Mouse (Mus musculus) adrenal gland, adult 2 months (tissue): ENCODE measurements around the gene Rab25. TPM values are rescaled to one million over a fixed set of nuclear protein-coding genes. Genes with fewer than 3 reads are reported as not detected.
A peak's percentile ranks its signal among the peaks of the same experiment; 100 is the strongest.
"Not testable (repeated sequence)": the region's sequence is repeated elsewhere in the genome, so short reads cannot be mapped to it uniquely, and the experiment has no call there.

Source experiments
- DNase-seq: peaks from one replicate; pipeline ENCODE4 v3.0.0; 2021
- long read RNA-seq: library from polyadenylated mRNA; stranded (forward); transcript quantifications from one replicate; pipeline ENCODE4 v2.0.0, GENCODE M21; 2021
- polyA plus RNA-seq: library from polyadenylated mRNA; depleted of rRNA; stranded (reverse); fragments of >200 nt; gene quantifications from 2 replicates; pipeline ENCODE4 v1.2.3, GENCODE M21; 2012; rRNA removed
- total RNA-seq, 2 experiments: library from RNA; stranded (reverse); gene quantifications; 2 replicates each; pipeline ENCODE4 v1.2.3; 2021

Gene Rab25
- total RNA-seq = not detected
- 0.09 and 0.10 TPM in 2 replicates for polyA plus RNA-seq
- long read RNA-seq = 0 reads

- no peak for DNase-seq
Observed at GRCm38 (mm10) chr3:88548180-88548917, at the start of gene Rab25. Rab25 (minus strand) TSS chr3:88548300.

DNA sequence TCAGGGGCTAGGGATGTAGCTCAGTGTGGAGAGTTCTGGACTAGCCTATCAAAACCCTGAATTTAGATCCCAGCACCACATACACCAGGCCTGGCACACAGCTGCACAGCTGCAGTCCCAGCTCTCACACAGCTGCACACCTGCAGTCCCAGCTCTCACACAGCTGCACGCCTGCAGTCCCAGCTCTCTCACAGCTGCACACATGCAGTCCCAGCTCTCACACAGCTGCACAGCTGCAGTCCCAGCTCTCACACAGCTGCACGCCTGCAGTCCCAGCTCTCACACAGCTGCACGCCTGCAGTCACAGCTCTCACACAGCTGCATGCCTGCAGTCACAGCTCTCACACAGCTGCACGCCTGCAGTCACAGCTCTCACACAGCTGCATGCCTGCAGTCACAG, 48.4 kb upstream of the Rab25 start:
- DNase-seq = not testable (repeated sequence)

GRCm38 (mm10) chr3:88593893-88594580, 45.9 kb upstream of the Rab25 start:
- DNase-seq = no peak

DNA sequence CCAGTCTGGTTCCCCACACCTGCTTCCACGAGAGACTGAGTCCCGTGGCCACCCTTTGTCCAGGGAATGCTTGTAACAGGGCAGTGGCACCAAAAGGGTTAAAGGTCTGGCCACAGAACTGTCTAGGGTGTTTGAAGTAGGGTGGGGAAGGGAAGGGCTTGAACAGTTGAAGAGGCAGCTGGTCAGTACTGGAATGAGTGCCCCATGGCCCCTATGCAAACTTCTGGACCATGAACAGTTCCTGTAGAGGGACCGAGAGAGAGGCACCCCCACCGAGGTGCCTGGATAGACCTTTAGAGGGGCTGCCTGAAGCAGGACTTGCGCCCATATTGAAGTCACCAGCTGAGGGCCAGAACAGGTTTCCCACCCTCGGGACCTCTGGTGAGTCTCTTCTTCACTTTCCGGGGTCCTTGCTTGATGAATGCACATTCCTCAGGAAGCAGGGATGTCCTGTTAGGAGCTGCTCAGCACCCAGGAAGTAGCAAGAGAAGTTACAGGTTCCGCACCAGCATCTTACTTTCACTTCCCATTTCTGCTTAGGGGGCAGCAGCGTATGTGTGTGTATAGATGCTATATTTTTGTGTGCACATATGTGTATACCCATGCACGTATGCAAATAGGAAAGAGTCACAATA, 45.0 kb upstream of the Rab25 start:
- DNase-seq = no peak

GRCm38 (mm10) chr3:88591950-88592731, 44.0 kb upstream of the Rab25 start:
- DNase-seq = peak; percentile 22

DNA sequence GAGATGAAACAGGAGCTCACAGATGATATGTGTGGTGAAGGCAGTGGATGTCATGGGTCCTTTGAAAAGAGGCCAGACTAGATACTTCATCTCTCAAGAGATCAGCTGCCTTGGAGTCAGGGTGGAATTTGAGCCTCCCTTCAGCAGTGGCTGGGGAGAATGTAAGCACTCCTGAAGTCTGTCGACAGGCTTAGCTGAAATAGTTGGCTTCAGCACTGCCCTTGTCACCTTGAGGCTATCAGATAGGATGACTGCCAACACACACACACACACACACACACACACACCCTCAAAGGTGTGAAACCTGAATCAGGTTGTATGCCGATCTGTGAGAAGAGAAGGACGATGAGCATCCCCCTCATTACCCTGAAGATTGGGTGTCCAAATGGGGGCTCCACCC, 42.9 kb upstream of the Rab25 start:
- no peak for DNase-seq

DNA sequence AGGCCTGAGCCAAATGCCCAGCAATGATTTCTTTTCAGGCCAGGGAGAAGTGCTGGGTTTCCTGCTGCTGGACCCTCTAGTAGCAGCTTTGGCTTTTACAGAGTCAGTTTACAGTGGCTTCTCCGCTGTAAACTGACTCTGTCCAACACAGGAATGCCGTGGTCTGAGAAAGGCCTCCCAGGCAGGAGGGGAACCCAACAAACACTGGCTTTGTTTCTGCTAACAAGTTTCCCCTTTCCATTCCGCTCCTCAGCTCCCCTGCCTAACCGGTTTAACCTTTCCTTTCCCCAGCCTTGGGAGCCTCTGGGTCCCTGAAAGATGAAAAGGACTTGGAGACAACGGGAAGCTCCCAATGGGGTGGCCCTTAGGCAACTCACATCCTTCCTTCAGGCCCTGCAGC, 42.1 kb upstream of the Rab25 start:
- no peak for DNase-seq

- DNase-seq = no peak
Observed at GRCm38 (mm10) chr3:88586640-88587039, 38.5 kb upstream of the Rab25 start.

DNA sequence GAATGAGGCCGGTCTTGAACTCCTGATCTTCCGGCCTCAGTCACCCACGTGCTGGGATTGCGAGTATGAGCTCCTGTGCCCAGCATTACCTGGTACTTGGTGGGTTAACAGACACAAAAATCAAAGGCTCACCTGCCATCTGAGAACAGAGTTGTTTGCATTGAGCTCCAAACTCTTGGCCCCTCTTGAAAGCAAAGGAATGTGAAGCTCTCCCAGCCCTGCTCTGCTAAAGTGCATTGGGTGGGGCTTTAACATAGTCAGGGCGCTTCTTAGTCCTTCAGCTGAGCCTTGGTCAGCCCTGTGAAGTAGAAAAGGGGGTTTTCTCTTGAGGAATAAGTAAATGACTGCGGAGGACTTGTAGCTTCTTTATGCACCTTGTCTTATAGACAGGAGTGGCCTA, 37.7 kb upstream of the Rab25 start:
- no peak for DNase-seq

GRCm38 (mm10) chr3:88579454-88580117, 31.5 kb upstream of the Rab25 start:
- DNase-seq = peak; percentile 89

GRCm38 (mm10) chr3:88578498-88579424, 30.7 kb upstream of the Rab25 start:
- no peak for DNase-seq

DNA sequence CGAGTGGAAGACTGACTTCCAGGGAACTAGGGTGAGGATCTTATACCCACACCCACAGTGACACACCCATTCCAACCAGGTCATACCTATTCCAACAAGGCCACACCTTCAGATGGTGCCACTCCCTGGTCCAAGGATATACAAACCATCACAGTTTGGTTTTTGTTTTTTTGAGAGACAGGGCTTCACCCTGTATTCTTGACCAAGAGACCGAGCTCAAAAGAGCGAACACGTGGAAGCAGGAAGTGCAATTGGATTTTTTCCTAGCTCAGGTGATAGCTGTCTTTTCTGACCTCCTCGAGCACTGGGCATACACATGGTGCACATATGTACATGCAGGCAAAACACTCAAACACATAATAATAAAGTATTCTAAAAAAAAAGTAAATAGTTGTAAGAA, 29.7 kb upstream of the Rab25 start:
- DNase-seq = not testable (repeated sequence)

DNA sequence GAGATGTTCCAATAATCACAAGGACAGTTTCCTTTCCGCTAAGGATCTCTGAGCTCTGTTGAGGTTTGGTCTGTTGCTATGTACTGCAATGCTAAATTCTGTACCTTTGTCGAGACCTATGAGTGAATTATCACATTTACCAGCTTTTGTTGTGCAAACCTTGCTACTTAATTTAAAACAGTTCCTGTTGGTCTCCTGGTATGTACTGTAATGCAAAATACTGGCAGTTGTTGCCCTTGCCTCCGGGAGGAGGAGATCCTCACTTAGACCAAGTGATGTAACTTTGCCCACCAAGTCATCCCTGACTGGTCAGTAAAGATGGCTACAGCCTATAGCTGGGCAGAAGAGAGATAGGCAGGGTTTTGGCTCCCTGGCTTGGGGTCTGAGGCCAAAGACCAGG, 27.4 kb upstream of the Rab25 start, which contains the start of gene Ssr2:
Gene Ssr2, plus strand, starts transcription at position 337 of the 400 bp plus-strand sequence.
- no peak for DNase-seq

GRCm38 (mm10) chr3:88573810-88574209, 25.7 kb upstream of the Rab25 start:
- DNase-seq = no peak

- DNase-seq = no peak
Observed at GRCm38 (mm10) chr3:88572835-88573234, 24.7 kb upstream of the Rab25 start.

GRCm38 (mm10) chr3:88571856-88572255, 23.8 kb upstream of the Rab25 start:
- no peak for DNase-seq

GRCm38 (mm10) chr3:88570341-88570740, 22.2 kb upstream of the Rab25 start:
- no peak for DNase-seq

DNA sequence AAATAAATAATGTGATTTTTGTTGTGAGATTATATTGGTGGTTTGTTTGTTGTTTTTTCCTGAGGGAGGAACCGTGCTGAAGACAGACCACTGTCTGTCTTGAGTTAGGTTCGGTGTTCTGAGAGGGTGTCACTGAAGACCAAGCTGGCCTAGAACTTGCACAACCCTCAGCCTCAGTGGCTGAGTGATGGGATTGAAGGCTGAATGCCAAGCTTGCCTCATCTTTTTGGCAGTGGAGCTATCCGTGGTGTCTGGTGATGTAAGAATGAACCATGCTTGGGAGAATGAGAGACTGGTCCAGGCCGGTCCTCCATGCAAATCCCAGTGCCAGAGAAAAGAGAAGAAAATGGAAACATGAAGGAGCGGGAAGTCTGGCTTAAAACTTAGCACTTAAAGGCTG, 21.6 kb upstream of the Rab25 start:
- DNase-seq = peak; percentile 82

- DNase-seq = no peak
Observed at GRCm38 (mm10) chr3:88569093-88569492, 21.0 kb upstream of the Rab25 start.

- peak; percentile 50 for DNase-seq
Observed at GRCm38 (mm10) chr3:88568615-88569014, 20.5 kb upstream of the Rab25 start.
